Mouse (Mus musculus): ENCODE measurements around the gene Cdk6.

- TF ChIP-seq CTCF (IDR thresholded peaks at IDR 0.05 in 2 of 3, conservative IDR thresholded peaks at IDR 0.05 in 1 of 3; ENCODE audit: control insufficient read depth in 1 of 3, insufficient read depth in 1 of 3, low read depth in 2 of 3, low read length in 3 of 3, poor library complexity in 1 of 3, severe bottlenecking in 1 of 3) (no peak), POLR2A (IDR thresholded peaks at IDR 0.05; ENCODE audit: control insufficient read depth in 1 of 2, insufficient read depth in 1 of 2, low read depth in 1 of 2, low read length in 2 of 2, poor library complexity in 1 of 2) (no peak), USF2 (IDR thresholded peaks at IDR 0.05; ENCODE audit: borderline replicate concordance in 1 of 2, insufficient read depth in 1 of 2, low read depth in 1 of 2, low read length in 2 of 2) (no peak), EP300 (IDR thresholded peaks at IDR 0.05; ENCODE audit: low read depth in 1 of 2, low read length in 2 of 2) (no peak), MAX (IDR thresholded peaks at IDR 0.05; ENCODE audit: low read length) (no peak), MYC (IDR thresholded peaks at IDR 0.05; ENCODE audit: low read depth, low read length) (no peak), BHLHE40 (IDR thresholded peaks at IDR 0.05; ENCODE audit: borderline replicate concordance, low read depth, low read length) (no peak), SIN3A (IDR thresholded peaks at IDR 0.05; ENCODE audit: low read length) (no peak), CHD1 (IDR thresholded peaks at IDR 0.05; ENCODE audit: low read depth, low read length) (no peak), TAL1 (IDR thresholded peaks at IDR 0.05; ENCODE audit: low read length) (no peak)
These were observed 125.0 kb downstream of the Cdk6 start for GRCm38 (mm10) chr5:3466069-3466877.
